Mouse (Mus musculus) CH12.LX (cell line): ENCODE measurements around the gene Sept9. TPM values are rescaled to one million over a fixed set of nuclear protein-coding genes. Genes with fewer than 3 reads are reported as not detected.

Experiments used
- DNase-seq: peaks from one replicate; pipeline ENCODE4 v3.0.0-alpha.2; 2013; ENCODE audit errors: extremely low read depth
- H3K27ac ChIP-seq: 2 replicates; pipeline ENCODE4 v1.5.1; 2012; ENCODE audit warnings: low read depth, mild to moderate bottlenecking, control low read depth, moderate library complexity; ENCODE audit not compliant: insufficient read depth
- H3K27me3 ChIP-seq: replicated peaks from 2 replicates; pipeline ENCODE3; 2012; ENCODE audit warnings: inconsistent platforms
- H3K36me3 ChIP-seq, 2 experiments: replicated peaks in 1 of 2; 2 replicates each; pipeline versions ENCODE3 to v1.6.1; 2012; ENCODE audit warnings: inconsistent platforms in 1 of 2, low read length in 1 of 2, mild to moderate bottlenecking in 1 of 2, mixed read lengths in 1 of 2, moderate library complexity in 1 of 2; ENCODE audit not compliant: control insufficient read depth in 1 of 2, insufficient read depth in 1 of 2
- H3K4me1 ChIP-seq, 2 experiments: 2 replicates each; pipeline ENCODE4 v1.6.1; 2012; ENCODE audit warnings: inconsistent platforms in 1 of 2, moderate library complexity in 1 of 2; ENCODE audit not compliant: insufficient read depth in 2 of 2, control insufficient read depth in 1 of 2
- H3K4me2 ChIP-seq: 2 replicates; pipeline ENCODE4 v1.6.1; 2012; ENCODE audit warnings: low read depth, mild to moderate bottlenecking, control low read depth; ENCODE audit not compliant: poor library complexity, insufficient read depth, severe bottlenecking
- H3K4me3 ChIP-seq, 3 experiments: fragments of 150-350 bp in 1 of 3; sonication (generic) in 1 of 3; replicated peaks in 1 of 3; 2 replicates each; pipeline versions ENCODE3 to v1.5.1; 2011 to 2012; ENCODE audit warnings: low read depth in 2 of 3, low read length in 2 of 3, mild to moderate bottlenecking in 2 of 3, moderate library complexity in 2 of 3, control low read depth in 1 of 3, improper control_type of control experiment in 1 of 3, inconsistent platforms in 1 of 3, mixed read lengths in 1 of 3; ENCODE audit not compliant: poor library complexity in 1 of 3
- H3K79me2 ChIP-seq: replicated peaks from 2 replicates; pipeline ENCODE4 v1.6.1; 2012; ENCODE audit warnings: mild to moderate bottlenecking, moderate library complexity; ENCODE audit not compliant: control insufficient read depth, poor library complexity, insufficient read depth, severe bottlenecking; ENCODE audit errors: extremely low read depth
- H3K9ac ChIP-seq: 2 replicates; pipeline ENCODE4 v1.6.1; 2012; ENCODE audit warnings: low read depth, mild to moderate bottlenecking, control low read depth, moderate library complexity; ENCODE audit not compliant: insufficient read depth
- H3K9me3 ChIP-seq: replicated peaks from 2 replicates; pipeline ENCODE3; 2012; ENCODE audit warnings: low read length, inconsistent platforms, mixed read lengths
- BHLHE40 ChIP-seq: IDR thresholded peaks from 2 replicates; pipeline ENCODE4 v1.6.1; 2011; ENCODE audit warnings: mild to moderate bottlenecking, low read depth, low read length, improper control_type of control experiment
- CHD2 ChIP-seq: IDR thresholded peaks from 2 replicates; pipeline ENCODE4 v1.6.1; 2011; ENCODE audit warnings: low read length, improper control_type of control experiment
- CTCF ChIP-seq, 2 experiments: IDR thresholded peaks in 1 of 2; conservative IDR thresholded peaks in 1 of 2; 2 replicates each; pipeline ENCODE4 v1.5.1; 2011 to 2012; ENCODE audit warnings: low read depth in 2 of 2, low read length in 2 of 2, improper control_type of control experiment in 1 of 2, inconsistent platforms in 1 of 2, mild to moderate bottlenecking in 1 of 2, moderate library complexity in 1 of 2
- E2F4 ChIP-seq: IDR thresholded peaks from 2 replicates; pipeline ENCODE4 v1.6.1; 2011; ENCODE audit warnings: low read depth, low read length, improper control_type of control experiment; ENCODE audit not compliant: insufficient replicate concordance
- EP300 ChIP-seq: IDR thresholded peaks from 2 replicates; pipeline ENCODE4 v1.6.1; 2011; ENCODE audit warnings: low read length, improper control_type of control experiment
- ETS1 ChIP-seq: conservative IDR thresholded peaks from 2 replicates; pipeline ENCODE4 v1.6.1; 2012; ENCODE audit warnings: low read depth, mild to moderate bottlenecking, inconsistent platforms, low read length, improper control_type of control experiment, moderate library complexity
- GABPA ChIP-seq: IDR thresholded peaks from 2 replicates; pipeline ENCODE4 v1.6.1; 2012; ENCODE audit warnings: low read depth, low read length, improper control_type of control experiment, inconsistent platforms; ENCODE audit not compliant: insufficient replicate concordance
- IRF4 ChIP-seq: IDR thresholded peaks from 2 replicates; pipeline ENCODE4 v1.6.1; 2014; ENCODE audit warnings: low read depth, mild to moderate bottlenecking, inconsistent platforms, low read length, improper control_type of control experiment
- JUN ChIP-seq: IDR thresholded peaks from 2 replicates; pipeline ENCODE4 v1.6.1; 2011; ENCODE audit warnings: low read depth, mild to moderate bottlenecking, low read length, improper control_type of control experiment, moderate library complexity; ENCODE audit not compliant: insufficient read depth
- KAT2A ChIP-seq: IDR thresholded peaks from 2 replicates; pipeline ENCODE4 v1.6.1; 2012; ENCODE audit warnings: low read length, improper control_type of control experiment, inconsistent platforms; ENCODE audit not compliant: insufficient replicate concordance
- MAFK ChIP-seq: IDR thresholded peaks from 2 replicates; pipeline ENCODE4 v1.6.1; 2011; ENCODE audit warnings: low read length, improper control_type of control experiment; ENCODE audit not compliant: insufficient replicate concordance
- MAX ChIP-seq: IDR thresholded peaks from 2 replicates; pipeline ENCODE4 v1.6.1; 2011; ENCODE audit warnings: low read length, improper control_type of control experiment
- MAZ ChIP-seq: IDR thresholded peaks from 2 replicates; pipeline ENCODE4 v1.6.1; 2012; ENCODE audit warnings: low read depth, mild to moderate bottlenecking, inconsistent platforms, low read length, improper control_type of control experiment, moderate library complexity
- MYC ChIP-seq: IDR thresholded peaks from 2 replicates; pipeline ENCODE4 v1.6.1; 2011; ENCODE audit warnings: low read depth, mild to moderate bottlenecking, improper control_type of control experiment, low read length
- NRF1 ChIP-seq: IDR thresholded peaks from 2 replicates; pipeline ENCODE4 v1.6.1; 2014; ENCODE audit warnings: low read depth, mild to moderate bottlenecking, inconsistent platforms, low read length, improper control_type of control experiment, moderate library complexity
- PAX5 ChIP-seq: IDR thresholded peaks from 2 replicates; pipeline ENCODE4 v1.6.1; 2012; ENCODE audit warnings: low read length, inconsistent platforms, mixed read lengths
- POLR2A ChIP-seq: IDR thresholded peaks from 2 replicates; pipeline ENCODE4 v1.6.1; 2011; ENCODE audit warnings: low read depth, mild to moderate bottlenecking, improper control_type of control experiment, low read length
- POLR2AphosphoS2 ChIP-seq: IDR thresholded peaks from 2 replicates; pipeline ENCODE4 v1.6.1; 2011; ENCODE audit warnings: low read depth, low read length, improper control_type of control experiment
- RAD21 ChIP-seq: IDR thresholded peaks from 2 replicates; pipeline ENCODE4 v1.6.1; 2011; ENCODE audit warnings: low read depth, mild to moderate bottlenecking, low read length, improper control_type of control experiment, moderate library complexity
- RCOR1 ChIP-seq: conservative IDR thresholded peaks from 2 replicates; pipeline ENCODE4 v1.6.1; 2012; ENCODE audit warnings: low read depth, mild to moderate bottlenecking, inconsistent platforms, low read length, improper control_type of control experiment
- SIN3A ChIP-seq: IDR thresholded peaks from 2 replicates; pipeline ENCODE4 v1.6.1; 2012; ENCODE audit warnings: low read length, improper control_type of control experiment, inconsistent platforms
- SMC3 ChIP-seq: IDR thresholded peaks from 2 replicates; pipeline ENCODE4 v1.6.1; 2011; ENCODE audit warnings: low read depth, low read length, improper control_type of control experiment
- TBP ChIP-seq: conservative IDR thresholded peaks from 2 replicates; pipeline ENCODE4 v1.6.1; 2011; ENCODE audit warnings: low read depth, low read length, improper control_type of control experiment
- UBTF ChIP-seq: IDR thresholded peaks from 2 replicates; pipeline ENCODE4 v1.6.1; 2012; ENCODE audit warnings: low read depth, mild to moderate bottlenecking, inconsistent platforms, low read length, improper control_type of control experiment, moderate library complexity
- USF2 ChIP-seq: conservative IDR thresholded peaks from 2 replicates; pipeline ENCODE4 v1.6.1; 2011; ENCODE audit warnings: low read depth, low read length, improper control_type of control experiment
- ZC3H11A ChIP-seq: IDR thresholded peaks from 2 replicates; pipeline ENCODE4 v1.6.1; 2012; ENCODE audit warnings: low read depth, mild to moderate bottlenecking, inconsistent platforms, low read length, improper control_type of control experiment
- ZKSCAN1 ChIP-seq: IDR thresholded peaks from 2 replicates; pipeline ENCODE4 v1.6.1; 2012; ENCODE audit warnings: low read depth, inconsistent platforms, low read length, improper control_type of control experiment, borderline replicate concordance
- ZNF384 ChIP-seq: IDR thresholded peaks from 2 replicates; pipeline ENCODE4 v1.6.1; 2012; ENCODE audit warnings: low read depth, low read length, improper control_type of control experiment, inconsistent platforms
- dilution Hi-C: fragments of 300-500 bp; cut with MboI; formaldehyde crosslinking; loops from 2 replicates; pipeline ENCODE4 v1.14.3; 2020; ENCODE audit warnings: low sequenced_read_pairs; ENCODE audit not compliant: extremely low pct_unique_long_range_greater_than_20kb, extremely low pct_ligation_motif_present
- in situ Hi-C: fragments of 300-500 bp; cut with MboI; formaldehyde crosslinking; loops from 3 replicates; pipeline ENCODE4 v1.14.3; 2019; ENCODE audit warnings: low sequenced_read_pairs, low pct_ligation_motif_present, low pct_unique_long_range_greater_than_20kb, mixed read lengths
- polyA plus RNA-seq: library from polyadenylated mRNA; unstranded; fragments of >175 nt; gene quantifications from 2 replicates; pipeline ENCODE4 v1.2.1, GENCODE M21; 2012; ENCODE audit warnings: low read depth; ENCODE audit not compliant: insufficient read length
- total RNA-seq, 2 experiments: library from RNA; depleted of rRNA; stranded (reverse); fragments of 300-350 nt in 1 of 2; fragments of >200 nt in 1 of 2; gene quantifications; 2 replicates each; pipeline ENCODE4 v1.2.3; 2012 to 2014

Sept9 gene
- total and polyA plus RNA-seq, 3 experiments = 47.6 to 128 (median 110) TPM

GRCm38 (mm10) chr11:117390774-117391534 lies 191.5 kb downstream of the Sept9 start:
- no peak overlapping the region for H3K4me3 ChIP-seq
- no peak overlapping the region for H3K9ac ChIP-seq
- no peaks in the 10 kb centered on the region for H3K9me3 ChIP-seq
- no peaks in the 10 kb centered on the region for H3K27me3 ChIP-seq
- H3K4me2 ChIP-seq = no peak overlapping the region
- no peak overlapping the region for H3K27ac ChIP-seq
- dilution Hi-C loops (no loop called here), in situ Hi-C loops (loop anchor here (5.0 kb wide), 1 partner anchor 221 kb away; no protein-coding TSS in a partner anchor)
- TF ChIP-seq ZNF384 (no peak), MAZ (0 out of 2 replicates have a peak, but pooled peaks have one; percentile 16), SIN3A (0 out of 2 replicates have a peak, but pooled peaks have one; percentile 13)
- DNase-seq = no peak
- H3K79me2 ChIP-seq = no peaks in the 10 kb centered on the region
- no peaks in the 10 kb centered on the region for H3K36me3 ChIP-seq
- H3K4me1 ChIP-seq = peaks cover 24 to 42% of the 10 kb centered on the region in 2 experiments

- dilution Hi-C loops = no loop called here
- Histone ChIP-seq H3K4me2 (no peak overlapping the region), H3K4me1 (peaks cover 35 to 54% of the 10 kb centered on the region in 2 experiments), H3K27me3 (no peaks in the 10 kb centered on the region), H3K36me3 (no peaks in the 10 kb centered on the region), H3K9ac (no peak overlapping the region), H3K9me3 (no peaks in the 10 kb centered on the region), H3K79me2 (no peaks in the 10 kb centered on the region), H3K4me3 (no peak overlapping the region), H3K27ac (no peak overlapping the region)
- no peak for TF ChIP-seq ZKSCAN1
- TF ChIP-seq IRF4 = no peak
- no peak for TF ChIP-seq POLR2AphosphoS2
- TF ChIP-seq PAX5 = no peak
- TF ChIP-seq ETS1 = no peak
- TF ChIP-seq TBP = no peak
- no peak for TF ChIP-seq EP300
- no peak for TF ChIP-seq ZC3H11A
- no peak for TF ChIP-seq USF2
- peak; percentile 53 for TF ChIP-seq SMC3
- TF ChIP-seq RCOR1 = no peak
- no peak for TF ChIP-seq POLR2A
- TF ChIP-seq MYC = no peak
- TF ChIP-seq GABPA = no peak
- no peak for TF ChIP-seq BHLHE40
- TF ChIP-seq RAD21 = peak; percentile 43
- no peak for TF ChIP-seq E2F4
- TF ChIP-seq NRF1 = no peak
- no peak for TF ChIP-seq MAFK
- peak; percentile 65 to 76 for TF ChIP-seq CTCF (conservative IDR thresholded peaks at IDR 0.05 in 1 of 2, IDR thresholded peaks at IDR 0.05 in 1 of 2; ENCODE audit: low read depth in 2 of 2, low read length in 2 of 2)
- no peak for TF ChIP-seq CHD2
- no peak for TF ChIP-seq ZNF384
- TF ChIP-seq UBTF = no peak
- TF ChIP-seq JUN = no peak
- no peak for TF ChIP-seq MAX
- no peak for TF ChIP-seq KAT2A
- in situ Hi-C loops = loop anchor here (5.0 kb wide), 1 partner anchor 220 kb away; no protein-coding TSS in a partner anchor
- peak; percentile 49 for DNase-seq
Measured at GRCm38 (mm10) chr11:117392251-117392650, 192.8 kb downstream of the Sept9 start.
